Mouse (Mus musculus) thymus, adult 2 months (tissue): ENCODE data around the gene Hist2h2bb. TPM values are rescaled to one million over a fixed set of nuclear protein-coding genes. Genes with fewer than 3 reads are reported as not detected.
"Not testable (repeated sequence)": the region's sequence is repeated elsewhere in the genome, so short reads cannot be mapped to it uniquely, and the experiment has no call there.

Experiments used
- DNase-seq: peaks from one replicate; pipeline ENCODE4 v3.0.0; 2021
- H3K27ac ChIP-seq: fragments of 200-500 bp; 2 replicates; pipeline ENCODE4 v1.5.1; 2012; ENCODE audit warnings: low read length, control low read depth; ENCODE audit not compliant: control insufficient read depth, insufficient read depth
- H3K27me3 ChIP-seq: fragments of 200-500 bp; 2 replicates; pipeline ENCODE4 v1.6.1; 2012; ENCODE audit warnings: mild to moderate bottlenecking, low read length, moderate library complexity, mixed read lengths; ENCODE audit not compliant: control insufficient read depth, insufficient read depth
- H3K36me3 ChIP-seq: fragments of 200-500 bp; 2 replicates; pipeline ENCODE4 v1.6.1; 2012; ENCODE audit warnings: mild to moderate bottlenecking, low read length, moderate library complexity; ENCODE audit not compliant: control insufficient read depth, insufficient read depth
- H3K4me1 ChIP-seq: fragments of 200-500 bp; replicated peaks from 2 replicates; pipeline ENCODE4 v1.6.1; 2012; ENCODE audit warnings: low read length; ENCODE audit not compliant: control insufficient read depth, insufficient read depth
- H3K4me3 ChIP-seq: fragments of 200-500 bp; 2 replicates; pipeline ENCODE4 v1.5.1; 2012; ENCODE audit warnings: mild to moderate bottlenecking, low read length, control low read depth, moderate library complexity; ENCODE audit not compliant: control insufficient read depth, insufficient read depth
- CTCF ChIP-seq: fragments of 200-500 bp; IDR thresholded peaks from 2 replicates; pipeline ENCODE4 v1.5.1; 2012; ENCODE audit warnings: mild to moderate bottlenecking, control low read depth, low read length, moderate library complexity, borderline replicate concordance; ENCODE audit not compliant: control insufficient read depth, poor library complexity, insufficient read depth; ENCODE audit errors: extremely low read depth
- POLR2A ChIP-seq: fragments of 200-500 bp; IDR thresholded peaks from 2 replicates; pipeline ENCODE4 v1.6.1; 2012; ENCODE audit warnings: mild to moderate bottlenecking, low read length, control low read depth, moderate library complexity; ENCODE audit not compliant: control insufficient read depth, poor library complexity, insufficient read depth; ENCODE audit errors: extremely low read depth
- WGBS: fragments of 180-500 bp; shearing (Covaris S2); methylation state at CpG from one replicate; pipeline ENCODE4 v1.1.7; 2018; 5-methylcytosine and 5-hydroxymethylcytosine counted together
- polyA plus RNA-seq: library from polyadenylated mRNA; depleted of rRNA; stranded (reverse); fragments of >200 nt; gene quantifications from 2 replicates; pipeline ENCODE4 v1.2.3, GENCODE M21; 2012

Gene Hist2h2bb
- polyA plus RNA-seq, 1 experiment = 177 TPM

- no peak for TF ChIP-seq POLR2A
- TF ChIP-seq CTCF = no peak
- DNase-seq = peak; percentile 58
- WGBS = 35% methylated on average over 17 of the region's 17 CpGs
- H3K27ac ChIP-seq = peak overlapping the region; percentile 74
- H3K4me1 ChIP-seq = peaks cover 16% of the 10 kb centered on the region
- H3K4me3 ChIP-seq = no peak overlapping the region
- H3K36me3 ChIP-seq = no peaks in the 10 kb centered on the region
- no peaks in the 10 kb centered on the region for H3K27me3 ChIP-seq
Observed at GRCm38 (mm10) chr3:96273591-96274465, 4.3 kb downstream of the Hist2h2bb start.

- no peaks in the 10 kb centered on the region for H3K27me3 ChIP-seq
- peaks cover 13% of the 10 kb centered on the region for H3K4me1 ChIP-seq
- peak overlapping the region; percentile 64 for H3K27ac ChIP-seq
- TF ChIP-seq CTCF (no peak), POLR2A (no peak)
- no peaks in the 10 kb centered on the region for H3K36me3 ChIP-seq
- DNase-seq = peak; percentile 85
- peak overlapping the region; percentile 64 for H3K4me3 ChIP-seq
- WGBS = 18% methylated on average over 8 of the region's 8 CpGs
Observed at GRCm38 (mm10) chr3:96277428-96277799, 7.9 kb downstream of the Hist2h2bb start.

- WGBS = under 1% methylated on average over 49 of the region's 49 CpGs
- H3K4me3 ChIP-seq = peak overlapping the region; percentile 64
Observed at GRCm38 (mm10) chr3:96277800-96278624, 8.5 kb downstream of the Hist2h2bb start.

GRCm38 (mm10) chr3:96280660-96281059, 11.1 kb downstream of the Hist2h2bb start:
- no peaks in the 10 kb centered on the region for H3K27me3 ChIP-seq
- no peak overlapping the region for H3K27ac ChIP-seq
- no peaks in the 10 kb centered on the region for H3K36me3 ChIP-seq
- no peak for DNase-seq
- TF ChIP-seq CTCF = no peak
- no peak for TF ChIP-seq POLR2A
- peaks cover 5% of the 10 kb centered on the region for H3K4me1 ChIP-seq
- H3K4me3 ChIP-seq = no peak overlapping the region
- WGBS = 86% methylated on average over 6 of the region's 6 CpGs

More at GRCm38 (mm10) chr3:96277800-96278624, 8.5 kb downstream of the Hist2h2bb start:
- Histone ChIP-seq H3K27me3 (no peaks in the 10 kb centered on the region), H3K36me3 (no peaks in the 10 kb centered on the region), H3K4me1 (peaks cover 13% of the 10 kb centered on the region), H3K27ac (peak overlapping the region; percentile 76)
- TF ChIP-seq POLR2A (peak; percentile 61; the same call in 1 of the 2 replicates), CTCF (peak; percentile 84)
- DNase-seq = peak; percentile 94

GRCm38 (mm10) chr3:96284457-96284856, 14.9 kb downstream of the Hist2h2bb start:
- TF ChIP-seq POLR2A (no peak), CTCF (no peak)
- H3K27ac ChIP-seq = no peak overlapping the region
- 20% methylated on average over 4 of the region's 4 CpGs for WGBS
- H3K36me3 ChIP-seq = no peaks in the 10 kb centered on the region
- no peak overlapping the region for H3K4me3 ChIP-seq
- H3K4me1 ChIP-seq = no peaks in the 10 kb centered on the region
- DNase-seq = no peak
- H3K27me3 ChIP-seq = no peaks in the 10 kb centered on the region

- 94% methylated on average over 11 of the region's 11 CpGs for WGBS
- TF ChIP-seq CTCF = peak; percentile 68; the same call in 1 of the 2 replicates
- not testable (repeated sequence) for H3K36me3 ChIP-seq
Observed at GRCm38 (mm10) chr3:96287334-96287733, 17.8 kb downstream of the Hist2h2bb start.

More at GRCm38 (mm10) chr3:96287334-96287733, 17.8 kb downstream of the Hist2h2bb start:
- not testable (repeated sequence) for H3K27me3 ChIP-seq, H3K4me3 ChIP-seq, H3K4me1 ChIP-seq, H3K27ac ChIP-seq, DNase-seq
